In genomic region chr4:100780911-100781310, GRCm38 (mm10) we compare ENCODE assay signal across 14 mouse cellular contexts. TPM values are rescaled to one million over a fixed set of nuclear protein-coding genes. Genes with fewer than 3 reads are reported as not detected.
A peak's percentile ranks its signal among the peaks of the same experiment; 100 is the strongest.
DNase-seq lines count a peak whose midpoint lies in the region; ATAC-seq lines count a peak whose summit lies in the region.
"Had no signal": no experiment of that assay in that cellular context is flagged by ENCODE, and none has a peak within 500 bp of the region (broad histone marks: within the 10 kb centered on the region; RNA-seq: fewer than 3 reads in every experiment).

No protein-coding gene starts in this region.

- no peak overlapping the region for H3K9ac ChIP-seq in intestine, embryonic 16.5 days (ENCODE audit: low read depth, low read length)
- no peak overlapping the region for H3K9ac ChIP-seq in intestine, embryonic 15.5 days
- no peak overlapping the region; the same call in 1 of the 2 replicates for H3K9ac ChIP-seq in embryonic facial prominence, embryonic 14.5 days (ENCODE audit: low read depth, low read length)
- H3K9ac ChIP-seq in forebrain, embryonic 12.5 days, result no peak overlapping the region
- no peak overlapping the region for H3K9ac ChIP-seq in midbrain, embryonic 11.5 days (ENCODE audit: low read length)
- H3K9ac ChIP-seq: kidney, embryonic 15.5 days; liver, embryonic 13.5 days had no signal

- WGBS in intestine, embryonic 16.5 days, result 59% methylated on average over 6 of the region's 6 CpGs
- WGBS in intestine, embryonic 15.5 days, result 71% methylated on average over 6 of the region's 6 CpGs
- WGBS in embryonic facial prominence, embryonic 14.5 days, result 53% methylated on average over 6 of the region's 6 CpGs
- 55% methylated on average over 6 of the region's 6 CpGs for WGBS in forebrain, embryonic 12.5 days
- WGBS in midbrain, embryonic 11.5 days, result 61% methylated on average over 6 of the region's 6 CpGs

- DNase-seq in embryonic facial prominence, embryonic 14.5 days (ENCODE audit: low spot score), result no peak
- no peak for DNase-seq in midbrain, embryonic 11.5 days (ENCODE audit: low spot score, missing footprints)
- no peak for DNase-seq in testis, postnatal 10 days (ENCODE audit: low spot score)
- DNase-seq: gastrocnemius, postnatal 10 days; heart, postnatal 4 days; liver, embryonic 13.5 days; lung, postnatal 36 days had no signal

- H3K4me2 ChIP-seq in intestine, embryonic 16.5 days (ENCODE audit: low read depth, low read length), result 0 out of 2 replicates have a peak overlapping the region, but pooled peaks have one; percentile 5
- no peak overlapping the region; the same call in 1 of the 2 replicates for H3K4me2 ChIP-seq in intestine, embryonic 15.5 days (replicated peaks)
- H3K4me2 ChIP-seq in embryonic facial prominence, embryonic 14.5 days (ENCODE audit: low read depth, low read length), result peak overlapping the region; percentile 87
- H3K4me2 ChIP-seq in forebrain, embryonic 12.5 days, result peak overlapping the region; percentile 82
- H3K4me2 ChIP-seq in midbrain, embryonic 11.5 days, result peak overlapping the region; percentile 24; the same call in 1 of the 2 replicates
- H3K4me2 ChIP-seq: kidney, embryonic 15.5 days; liver, embryonic 13.5 days had no signal

- H3K36me3 ChIP-seq in intestine, embryonic 16.5 days (ENCODE audit: control insufficient read depth, insufficient read depth, low read length), result no peaks in the 10 kb centered on the region
- H3K36me3 ChIP-seq in intestine, embryonic 15.5 days, result no peaks in the 10 kb centered on the region
- no peaks in the 10 kb centered on the region for H3K36me3 ChIP-seq in embryonic facial prominence, embryonic 14.5 days (ENCODE audit: control insufficient read depth, insufficient read depth, low read length)
- 0 out of 2 replicates have a peak, but pooled peaks cover 2% of the 10 kb centered on the region for H3K36me3 ChIP-seq in forebrain, embryonic 12.5 days (replicated peaks)
- H3K36me3 ChIP-seq in midbrain, embryonic 11.5 days (ENCODE audit: control insufficient read depth, insufficient read depth, low read length), result no peaks in the 10 kb centered on the region
- H3K36me3 ChIP-seq: kidney, embryonic 15.5 days; liver, embryonic 13.5 days had no signal

- no peak for ATAC-seq in intestine, embryonic 16.5 days
- ATAC-seq in intestine, embryonic 15.5 days, result no peak
- no peak for ATAC-seq in embryonic facial prominence, embryonic 14.5 days (ENCODE audit: low read depth)
- ATAC-seq in forebrain, embryonic 12.5 days (ENCODE audit: low FRiP score), result no peak
- no peak for ATAC-seq in midbrain, embryonic 11.5 days (ENCODE audit: low FRiP score)
- ATAC-seq in monocyte, adult 5-6 weeks (replicated peaks; ENCODE audit: insufficient number of reproducible peaks, low FRiP score, low TSS enrichment, poor library complexity, severe bottlenecking), result no peak
- ATAC-seq in megakaryocyte-erythroid progenitor cell, adult 5-6 weeks (replicated peaks; ENCODE audit: low FRiP score, low TSS enrichment, poor library complexity, severe bottlenecking), result no peak
- ATAC-seq: activated CD4-positive, CD25-positive, alpha-beta regulatory T cell, adult 4 months had no signal

- H3K27me3 ChIP-seq in intestine, embryonic 16.5 days (replicated peaks; ENCODE audit: control insufficient read depth, insufficient read depth, low read length), result no peaks in the 10 kb centered on the region
- no peaks in the 10 kb centered on the region for H3K27me3 ChIP-seq in intestine, embryonic 15.5 days (replicated peaks)
- no peaks in the 10 kb centered on the region for H3K27me3 ChIP-seq in embryonic facial prominence, embryonic 14.5 days (replicated peaks; ENCODE audit: control insufficient read depth, insufficient read depth, low read length)
- H3K27me3 ChIP-seq in forebrain, embryonic 12.5 days, result peaks cover 7% of the 10 kb centered on the region; the same call in 1 of the 2 replicates
- H3K27me3 ChIP-seq in midbrain, embryonic 11.5 days (ENCODE audit: control insufficient read depth, insufficient read depth, low read length), result no peaks in the 10 kb centered on the region
- H3K27me3 ChIP-seq: kidney, embryonic 15.5 days had no signal

- no peak overlapping the region for H3K4me3 ChIP-seq in intestine, embryonic 16.5 days (ENCODE audit: low read length)
- no peak overlapping the region for H3K4me3 ChIP-seq in intestine, embryonic 15.5 days (replicated peaks)
- no peak overlapping the region for H3K4me3 ChIP-seq in embryonic facial prominence, embryonic 14.5 days (ENCODE audit: low read depth, low read length)
- H3K4me3 ChIP-seq in forebrain, embryonic 12.5 days (replicated peaks), result peak overlapping the region; percentile 11; the same call in 1 of the 2 replicates
- H3K4me3 ChIP-seq in midbrain, embryonic 11.5 days (ENCODE audit: low read depth, low read length), result no peak overlapping the region
- H3K4me3 ChIP-seq: kidney, embryonic 15.5 days; liver, embryonic 13.5 days had no signal

- no peak overlapping the region for H3K27ac ChIP-seq in intestine, embryonic 16.5 days (ENCODE audit: low read length)
- no peak overlapping the region for H3K27ac ChIP-seq in intestine, embryonic 15.5 days
- no peak overlapping the region for H3K27ac ChIP-seq in embryonic facial prominence, embryonic 14.5 days (replicated peaks; ENCODE audit: low read depth, low read length)
- 0 out of 2 replicates have a peak overlapping the region, but pooled peaks have one; percentile 26 for H3K27ac ChIP-seq in forebrain, embryonic 12.5 days
- H3K27ac ChIP-seq in midbrain, embryonic 11.5 days (ENCODE audit: low read depth, low read length), result no peak overlapping the region
- H3K27ac ChIP-seq: kidney, embryonic 15.5 days; liver, embryonic 13.5 days had no signal

- H3K9me3 ChIP-seq in intestine, embryonic 16.5 days (ENCODE audit: control insufficient read depth, low read length), result no peaks in the 10 kb centered on the region
- no peaks in the 10 kb centered on the region for H3K9me3 ChIP-seq in intestine, embryonic 15.5 days
- H3K9me3 ChIP-seq in embryonic facial prominence, embryonic 14.5 days (ENCODE audit: control insufficient read depth, low read length), result no peaks in the 10 kb centered on the region
- H3K9me3 ChIP-seq in forebrain, embryonic 12.5 days, result no peaks in the 10 kb centered on the region
- no peaks in the 10 kb centered on the region for H3K9me3 ChIP-seq in midbrain, embryonic 11.5 days (ENCODE audit: control insufficient read depth, low read length)
- H3K9me3 ChIP-seq: kidney, embryonic 15.5 days; liver, embryonic 13.5 days had no signal

- H3K4me1 ChIP-seq in intestine, embryonic 16.5 days (ENCODE audit: control insufficient read depth, insufficient read depth, low read length), result peaks cover 24% of the 10 kb centered on the region
- H3K4me1 ChIP-seq in intestine, embryonic 15.5 days (replicated peaks), result peaks cover 13% of the 10 kb centered on the region; the same call in 1 of the 2 replicates
- H3K4me1 ChIP-seq in embryonic facial prominence, embryonic 14.5 days (ENCODE audit: control insufficient read depth, insufficient read depth, low read length), result peaks cover 32% of the 10 kb centered on the region
- peaks cover 38% of the 10 kb centered on the region for H3K4me1 ChIP-seq in forebrain, embryonic 12.5 days
- H3K4me1 ChIP-seq in midbrain, embryonic 11.5 days (ENCODE audit: control insufficient read depth, insufficient read depth, low read length), result peaks cover 38% of the 10 kb centered on the region

RNA-seq across cellular contexts. Expression of gene Cachd1, which starts 4.4 kb away (rescaled TPM):
- polyA plus RNA-seq in intestine, embryonic 16.5 days (2015; fragmentation: Nextera tagmentation; extraction: Ambion mirVana), result 7.8 and 8.9 TPM in 2 replicates
- 13.4 and 16.7 TPM in 2 replicates for polyA plus RNA-seq in intestine, embryonic 15.5 days (2015; fragmentation: Nextera tagmentation; extraction: Ambion mirVana)
- 25.2 and 33.3 TPM in 2 replicates for polyA plus RNA-seq in embryonic facial prominence, embryonic 14.5 days (2014; fragmentation: Nextera tagmentation; extraction: Ambion mirVana)
- 28.8 and 39.6 TPM in 2 replicates for polyA plus RNA-seq in forebrain, embryonic 12.5 days (2016; fragmentation: Nextera tagmentation; extraction: Ambion mirVana)
- 36.3 and 39.0 TPM in 2 replicates for polyA plus RNA-seq in midbrain, embryonic 11.5 days (2014; fragmentation: Nextera tagmentation; extraction: Ambion mirVana)
- 0.19 TPM in 1 of 3 replicates, not detected in the others for total RNA-seq in monocyte, adult 5-6 weeks (2017)
- 18.0 and 20.6 TPM in 2 replicates for total RNA-seq in megakaryocyte-erythroid progenitor cell, adult 5-6 weeks (2014; fragmentation: Nextera tagmentation)
- 6.4 and 10.9 TPM in 2 replicates for total RNA-seq in megakaryocyte-erythroid progenitor cell, adult 5-6 weeks (2017)
- polyA plus RNA-seq: activated CD4-positive, CD25-positive, alpha-beta regulatory T cell, adult 4 months had no signal
